Mouse (Mus musculus) stomach, embryonic 15.5 days (tissue): Measurements from ENCODE around the gene Orai2. TPM values are rescaled to one million over a fixed set of nuclear protein-coding genes. Genes with fewer than 3 reads are reported as not detected.
A peak's percentile ranks its signal among the peaks of the same experiment; 100 is the strongest.
"Not testable (repeated sequence)": the region's sequence is repeated elsewhere in the genome, so short reads cannot be mapped to it uniquely, and the experiment has no call there.

Source experiments
- ATAC-seq: fragments of 200-750 bp; cut with Nextera tagmentation; 2 replicates; pipeline ENCODE4 v1.8.0; 2017; ENCODE audit warnings: low read depth, moderate number of reproducible peaks, moderate TSS enrichment; ENCODE audit not compliant: insufficient read depth, low FRiP score
- H3K27ac ChIP-seq: fragments of 300-500 bp; sonication (generic); 2 replicates; pipeline ENCODE4 v1.5.1; 2015; ENCODE audit warnings: mild to moderate bottlenecking, inconsistent platforms
- H3K27me3 ChIP-seq: fragments of 300-500 bp; sonication (generic); replicated peaks from 2 replicates; pipeline ENCODE4 v1.6.1; 2015; ENCODE audit warnings: inconsistent platforms
- H3K36me3 ChIP-seq: fragments of 300-500 bp; sonication (generic); 2 replicates; pipeline ENCODE4 v1.6.1; 2015; ENCODE audit warnings: inconsistent platforms
- H3K4me1 ChIP-seq: fragments of 300-500 bp; sonication (generic); 2 replicates; pipeline ENCODE4 v1.6.1; 2015; ENCODE audit warnings: inconsistent platforms
- H3K4me2 ChIP-seq: fragments of 300-500 bp; sonication (generic); 2 replicates; pipeline ENCODE4 v1.6.1; 2015; ENCODE audit warnings: mild to moderate bottlenecking, inconsistent platforms
- H3K4me3 ChIP-seq: fragments of 300-500 bp; sonication (generic); replicated peaks from 2 replicates; pipeline ENCODE4 v1.5.1; 2015; ENCODE audit warnings: inconsistent platforms
- H3K9ac ChIP-seq: fragments of 300-500 bp; sonication (generic); 2 replicates; pipeline ENCODE4 v1.6.1; 2015; ENCODE audit warnings: inconsistent platforms
- H3K9me3 ChIP-seq: fragments of 300-500 bp; sonication (generic); 2 replicates; pipeline ENCODE4 v1.6.1; 2016; ENCODE audit warnings: inconsistent platforms
- WGBS: fragments of 180-500 bp; shearing (Covaris S2); methylation state at CpG from one replicate; pipeline ENCODE4 v1.1.7; 2015; 5-methylcytosine and 5-hydroxymethylcytosine counted together
- microRNA-seq: library from miRNA; unstranded; fragments of <30 nt; microRNA quantifications from one replicate; pipeline ENCODE4, GENCODE M21; 2016
- polyA plus RNA-seq: library from polyadenylated mRNA; unstranded; fragments of >200 nt; fragmentation: Nextera tagmentation; extraction: Ambion mirVana; gene quantifications from 2 replicates; pipeline ENCODE4 v1.2.1, GENCODE M21; 2015

The Orai2 gene
- polyA plus RNA-seq, 1 experiment from 2014 or later, result 7.0 TPM

- H3K27me3 ChIP-seq, result no peaks in the 10 kb centered on the region
- peak; percentile 92 for ATAC-seq
- peaks cover 13% of the 10 kb centered on the region for H3K4me1 ChIP-seq
- WGBS, result 3% methylated on average over 42 of the region's 42 CpGs
- H3K4me2 ChIP-seq, result peak within 1 kb of the TSS; percentile 82
- no peak within 1 kb of the TSS for H3K27ac ChIP-seq
- peak within 1 kb of the TSS; percentile 73 for H3K9ac ChIP-seq
- H3K4me3 ChIP-seq, result peak within 1 kb of the TSS; percentile 84
- H3K9me3 ChIP-seq, result no peaks in the 10 kb centered on the region
- peaks cover 9% of the 10 kb centered on the region for H3K36me3 ChIP-seq
These were observed 54.4 kb downstream of the Orai2 start, which contains the start of gene Polr2j for GRCm38 (mm10) chr5:136115891-136116783. Gene Polr2j, plus strand, starts transcription at chr5:136116631.

DNA sequence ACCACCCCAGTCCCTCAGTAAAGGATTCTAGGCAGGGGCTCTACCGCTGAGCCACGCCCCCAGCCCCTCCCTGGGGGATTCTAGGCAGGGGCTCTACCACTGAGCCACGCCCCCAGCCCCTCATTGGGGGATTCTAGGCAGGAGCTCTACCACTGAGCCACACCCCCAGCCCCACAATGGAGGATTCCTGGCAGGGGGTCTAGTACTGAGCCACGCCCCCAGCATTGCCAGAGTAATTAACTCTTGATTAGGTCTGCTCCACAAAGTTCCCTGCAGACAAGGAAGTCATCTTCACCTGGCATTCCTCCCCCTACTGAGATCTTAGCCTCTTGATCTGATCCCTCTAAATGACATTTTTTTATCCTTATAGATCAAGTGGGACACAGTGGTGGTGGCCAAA lies 57.0 kb downstream of the Orai2 start:
- not testable (repeated sequence) for ATAC-seq, H3K27ac ChIP-seq, H3K9me3 ChIP-seq, H3K4me3 ChIP-seq, H3K4me2 ChIP-seq, H3K9ac ChIP-seq, H3K36me3 ChIP-seq, H3K27me3 ChIP-seq
- 55% methylated on average over 4 of the region's 4 CpGs for WGBS
- peaks cover 13% of the 10 kb centered on the region for H3K4me1 ChIP-seq

GRCm38 (mm10) chr5:136109042-136109441 lies 61.5 kb downstream of the Orai2 start:
- 78% methylated on average over 3 of the region's 3 CpGs for WGBS
- Histone ChIP-seq H3K9ac (no peak overlapping the region), H3K4me3 (no peak overlapping the region), H3K27ac (no peak overlapping the region), H3K27me3 (no peaks in the 10 kb centered on the region), H3K4me1 (no peaks in the 10 kb centered on the region), H3K36me3 (no peaks in the 10 kb centered on the region), H3K4me2 (no peak overlapping the region), H3K9me3 (no peaks in the 10 kb centered on the region)
- no peak for ATAC-seq

- Histone ChIP-seq H3K9ac (no peak overlapping the region), H3K4me2 (no peak overlapping the region), H3K4me3 (no peak overlapping the region), H3K36me3 (no peaks in the 10 kb centered on the region), H3K4me1 (no peaks in the 10 kb centered on the region), H3K9me3 (no peaks in the 10 kb centered on the region), H3K27me3 (no peaks in the 10 kb centered on the region), H3K27ac (no peak overlapping the region)
- ATAC-seq, result no peak
- WGBS, result 51% methylated on average over 2 of the region's 2 CpGs
These were observed 62.0 kb downstream of the Orai2 start for GRCm38 (mm10) chr5:136108486-136108885.

GRCm38 (mm10) chr5:136104511-136104910 lies 66.0 kb downstream of the Orai2 start:
- Histone ChIP-seq H3K27ac (no peak overlapping the region), H3K4me3 (no peak overlapping the region), H3K9me3 (no peaks in the 10 kb centered on the region), H3K4me1 (peaks cover 5% of the 10 kb centered on the region), H3K9ac (no peak overlapping the region), H3K4me2 (no peak overlapping the region), H3K27me3 (no peaks in the 10 kb centered on the region), H3K36me3 (no peaks in the 10 kb centered on the region)
- no peak for ATAC-seq
- 80% methylated on average over 5 of the region's 5 CpGs for WGBS

DNA sequence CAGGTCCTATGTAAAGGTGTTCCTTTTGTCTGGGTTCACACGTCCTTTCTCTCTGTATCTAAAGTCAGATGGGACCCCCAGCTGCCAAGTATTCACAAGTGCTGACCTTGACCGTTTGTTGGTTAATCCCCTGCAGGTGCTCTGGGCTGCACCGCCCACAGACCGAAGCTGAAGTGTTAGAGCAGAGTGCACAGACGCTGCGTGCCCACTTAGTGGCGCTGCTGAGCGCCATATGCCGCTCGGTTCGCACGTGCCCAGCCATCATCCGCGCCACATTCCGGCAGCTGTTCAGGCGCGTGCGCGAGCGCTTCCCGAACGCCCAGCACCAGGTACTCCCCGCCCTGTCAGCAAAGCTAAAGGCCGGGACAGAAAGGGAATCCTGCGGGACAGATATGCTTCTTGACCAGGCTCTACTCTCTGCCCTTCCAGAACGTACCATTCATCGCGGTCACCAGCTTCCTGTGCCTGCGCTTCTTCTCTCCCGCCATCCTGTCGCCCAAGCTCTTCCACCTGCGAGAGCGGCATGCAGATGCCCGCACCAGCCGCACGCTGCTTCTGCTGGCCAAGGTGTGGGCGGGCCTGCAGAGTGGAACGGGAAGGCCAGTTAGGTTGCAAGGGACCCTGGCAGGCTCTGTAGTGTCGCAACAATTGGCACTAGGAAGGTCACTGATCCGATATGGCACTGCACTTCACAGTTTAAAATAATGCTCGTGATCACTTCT lies 68.3 kb downstream of the Orai2 start:
- no peaks in the 10 kb centered on the region for H3K9me3 ChIP-seq
- WGBS, result 9% methylated on average over 41 of the region's 41 CpGs
- H3K4me1 ChIP-seq, result peaks cover 5% of the 10 kb centered on the region
- H3K36me3 ChIP-seq, result no peaks in the 10 kb centered on the region
- peak overlapping the region; percentile 72 for H3K4me2 ChIP-seq
- H3K27me3 ChIP-seq, result no peaks in the 10 kb centered on the region
- peak; percentile 69 for ATAC-seq
- H3K27ac ChIP-seq, result no peak overlapping the region
- H3K9ac ChIP-seq, result no peak overlapping the region; the same call in 1 of the 2 replicates
- H3K4me3 ChIP-seq, result peak overlapping the region; percentile 34

DNA sequence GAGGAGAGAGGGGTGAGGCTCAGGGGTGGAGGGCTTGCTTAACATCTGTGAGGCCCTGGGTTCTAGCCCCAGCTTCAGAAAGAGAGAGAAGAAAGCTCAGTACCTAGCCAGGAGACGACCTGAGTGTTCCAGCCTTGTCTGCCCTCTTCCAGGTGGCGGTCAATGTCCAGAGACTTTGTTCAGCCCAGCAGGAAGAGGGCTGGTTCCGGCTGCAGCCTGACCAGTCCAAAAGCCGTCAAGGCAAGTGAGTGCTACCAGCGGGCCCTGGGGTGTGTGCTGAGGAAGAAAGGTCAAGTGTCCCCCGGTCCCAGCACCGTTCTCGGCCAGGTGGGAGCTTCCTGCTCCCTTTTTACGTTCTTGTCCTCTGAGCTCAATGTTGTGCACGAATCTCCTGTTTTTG lies 72.0 kb downstream of the Orai2 start:
- Histone ChIP-seq H3K27me3 (no peaks in the 10 kb centered on the region), H3K4me3 (no peak overlapping the region), H3K27ac (no peak overlapping the region), H3K9me3 (no peaks in the 10 kb centered on the region), H3K36me3 (no peaks in the 10 kb centered on the region), H3K4me1 (peaks cover 5% of the 10 kb centered on the region), H3K9ac (no peak overlapping the region), H3K4me2 (no peak overlapping the region)
- 76% methylated on average over 10 of the region's 10 CpGs for WGBS
- ATAC-seq, result no peak

Small RNA genes within 50 kb of the gene (microRNA-seq; reads per million reads assigned to microRNA genes)
- not detected for gene Mir7035

Other genes starting within 250 kb of the Orai2 start
- 167 and 173 TPM in 2 replicates for gene Ywhag, start 236.1 kb downstream of the Orai2 start, polyA plus RNA-seq
- gene Ssc4d, start 196.2 kb downstream of the Orai2 start, polyA plus RNA-seq, result 3.4 TPM in 2 replicates
- gene Zp3, start 190.6 kb downstream of the Orai2 start, polyA plus RNA-seq, result 1.7 TPM in 2 replicates
- 22.9 and 25.4 TPM in 2 replicates for gene Dtx2, start 175.9 kb downstream of the Orai2 start, polyA plus RNA-seq
- gene Upk3b, start 132.2 kb downstream of the Orai2 start, polyA plus RNA-seq, result 30.3 and 37.0 TPM in 2 replicates
- gene Upk3bl, start 116.2 kb downstream of the Orai2 start, polyA plus RNA-seq, result 72.2 and 117 TPM in 2 replicates
- gene Rasa4, start 86.8 kb downstream of the Orai2 start, polyA plus RNA-seq, result 9.3 and 10.4 TPM in 2 replicates
- gene Polr2j, start 54.1 kb downstream of the Orai2 start, polyA plus RNA-seq, result 209 and 218 TPM in 2 replicates
- 27.2 and 28.5 TPM in 2 replicates for gene Lrwd1, start 34.6 kb downstream of the Orai2 start, polyA plus RNA-seq
- gene Alkbh4, start 34.6 kb downstream of the Orai2 start, polyA plus RNA-seq, result 16.5 and 17.1 TPM in 2 replicates
- 36.8 and 41.7 TPM in 2 replicates for gene Prkrip1, start 28.2 kb upstream of the Orai2 start, polyA plus RNA-seq
- gene Sh2b2, start 75.8 kb upstream of the Orai2 start, polyA plus RNA-seq, result 3.1 and 3.4 TPM in 2 replicates